Mouse (Mus musculus) limb, embryonic 11.5 days (tissue): ENCODE measurements around the gene Gm8212. TPM values are rescaled to one million over a fixed set of nuclear protein-coding genes. Genes with fewer than 3 reads are reported as not detected.
"Not testable (repeated sequence)": the region's sequence is repeated elsewhere in the genome, so short reads cannot be mapped to it uniquely, and the experiment has no call there.

ENCODE experiments used
- ATAC-seq: fragments of 200-750 bp; cut with Nextera tagmentation; 2 replicates; pipeline ENCODE4 v1.8.0; 2017; ENCODE audit warnings: low read depth; ENCODE audit not compliant: insufficient number of reproducible peaks, low FRiP score, low TSS enrichment
- DNase-seq: peaks from one replicate; pipeline ENCODE4 v3.0.0-alpha.2; 2015; ENCODE audit warnings: low spot score
- H3K27ac ChIP-seq: fragments of 300-500 bp; sonication (generic); replicated peaks from 2 replicates; pipeline ENCODE4 v1.5.1; 2014; ENCODE audit warnings: low read depth, mild to moderate bottlenecking, low read length
- H3K27me3 ChIP-seq: fragments of 300-500 bp; sonication (generic); 2 replicates; pipeline ENCODE4 v1.6.1; 2014; ENCODE audit warnings: mild to moderate bottlenecking, low read length, mixed read lengths; ENCODE audit not compliant: control insufficient read depth, insufficient read depth
- H3K36me3 ChIP-seq: fragments of 300-500 bp; sonication (generic); 2 replicates; pipeline ENCODE4 v1.6.1; 2014; ENCODE audit warnings: mild to moderate bottlenecking, low read length, moderate library complexity, mixed read lengths; ENCODE audit not compliant: control insufficient read depth, insufficient read depth
- H3K4me1 ChIP-seq: fragments of 300-500 bp; sonication (generic); 2 replicates; pipeline ENCODE4 v1.6.1; 2014; ENCODE audit warnings: low read length, mixed read lengths; ENCODE audit not compliant: control insufficient read depth, insufficient read depth
- H3K4me2 ChIP-seq: fragments of 300-500 bp; sonication (generic); 2 replicates; pipeline ENCODE4 v1.6.1; 2014; ENCODE audit warnings: low read depth, mild to moderate bottlenecking, moderate library complexity; ENCODE audit not compliant: severe bottlenecking
- H3K4me3 ChIP-seq: fragments of 300-500 bp; sonication (generic); 2 replicates; pipeline ENCODE4 v1.5.1; 2014; ENCODE audit warnings: low read depth, low read length
- H3K9ac ChIP-seq: fragments of 300-500 bp; sonication (generic); 2 replicates; pipeline ENCODE4 v1.6.1; 2014; ENCODE audit warnings: mild to moderate bottlenecking, low read length
- H3K9me3 ChIP-seq: fragments of 300-500 bp; sonication (generic); 2 replicates; pipeline ENCODE4 v1.6.1; 2016; ENCODE audit warnings: low read length; ENCODE audit not compliant: control insufficient read depth
- WGBS: fragments of 180-500 bp; shearing (Covaris S2); extraction: QIAGEN DNeasy Blood & Tissue Kit; methylation state at CpG from one replicate; pipeline ENCODE4 v1.1.7; 2014; 5-methylcytosine and 5-hydroxymethylcytosine counted together
- polyA plus RNA-seq: library from polyadenylated mRNA; unstranded; fragments of >200 nt; fragmentation: Nextera tagmentation; extraction: Ambion mirVana; gene quantifications from 2 replicates; pipeline ENCODE4 v1.2.1, GENCODE M21; 2014

Gm8212 gene
- not detected in 2 replicates for polyA plus RNA-seq

GRCm38 (mm10) chr14:44197361-44197760, at the start of gene Gm8212:
TSS of gene Gm8212 (plus strand) at chr14:44197661.
- H3K9me3 ChIP-seq, H3K4me3 ChIP-seq, H3K4me1 ChIP-seq, H3K27ac ChIP-seq, H3K4me2 ChIP-seq, H3K36me3 ChIP-seq, H3K27me3 ChIP-seq, ATAC-seq, H3K9ac ChIP-seq, DNase-seq: not testable (repeated sequence)
- WGBS = 83% methylated on average over 1 of the region's 3 CpGs

- not testable (repeated sequence) for H3K4me3 ChIP-seq, H3K27ac ChIP-seq, ATAC-seq, H3K27me3 ChIP-seq, DNase-seq, H3K36me3 ChIP-seq, H3K4me2 ChIP-seq, H3K9me3 ChIP-seq, H3K4me1 ChIP-seq, H3K9ac ChIP-seq
- 93% methylated on average over 3 of the region's 3 CpGs for WGBS
Observed at GRCm38 (mm10) chr14:44213154-44213553, 15.7 kb downstream of the Gm8212 start, which contains the start of gene 4930503E14Rik. TSS of gene 4930503E14Rik (minus strand) at chr14:44213254.

GRCm38 (mm10) chr14:44248039-44248438, 50.6 kb downstream of the Gm8212 start:
- ATAC-seq = no peak
- H3K36me3 ChIP-seq = no peaks in the 10 kb centered on the region

More at GRCm38 (mm10) chr14:44248039-44248438, 50.6 kb downstream of the Gm8212 start:
- H3K4me2 ChIP-seq = no peak overlapping the region
- no peak overlapping the region for H3K27ac ChIP-seq
- H3K9me3 ChIP-seq = no peaks in the 10 kb centered on the region
- DNase-seq = no peak
- no peaks in the 10 kb centered on the region for H3K4me1 ChIP-seq
- H3K4me3 ChIP-seq = no peak overlapping the region
- WGBS = 89% methylated on average over 16 of the region's 16 CpGs
- H3K9ac ChIP-seq = no peak overlapping the region
- no peaks in the 10 kb centered on the region for H3K27me3 ChIP-seq

Other genes with a start within 250 kb of the Gm8212 start
- gene Ang5, start 240.6 kb upstream of the Gm8212 start, polyA plus RNA-seq = not detected in 2 replicates
- not detected in 2 replicates for gene Ang6, start 195.4 kb upstream of the Gm8212 start, polyA plus RNA-seq
- 0.28 TPM in 1 of 2 replicates, not detected in the other for gene Ear2, start 95.0 kb upstream of the Gm8212 start, polyA plus RNA-seq
- gene Gm3327, start 73.8 kb upstream of the Gm8212 start, polyA plus RNA-seq = not detected in 2 replicates
- not detected in 2 replicates for gene 4930503E14Rik, start 15.6 kb downstream of the Gm8212 start, polyA plus RNA-seq
- not detected in 2 replicates for gene Gm8220, start 87.9 kb downstream of the Gm8212 start, polyA plus RNA-seq
- gene Gm5930, start 140.9 kb downstream of the Gm8212 start, polyA plus RNA-seq = not detected in 2 replicates
- not detected in 2 replicates for gene Gm8229, start 167.7 kb downstream of the Gm8212 start, polyA plus RNA-seq
- not detected in 2 replicates for gene Gm3371, start 213.0 kb downstream of the Gm8212 start, polyA plus RNA-seq
- gene Gm8232, start 236.0 kb downstream of the Gm8212 start, polyA plus RNA-seq = not detected in 2 replicates